Mouse (Mus musculus) heart, adult 18-20 months (tissue): ENCODE results near the gene Btbd17. TPM values are rescaled to one million over a fixed set of nuclear protein-coding genes. Genes with fewer than 3 reads are reported as not detected.
A peak's percentile ranks its signal among the peaks of the same experiment; 100 is the strongest.

ENCODE experiments used
- DNase-seq, 2 experiments: peaks; one replicate each; pipeline ENCODE4 v3.0.0; 2021 to 2022; ENCODE audit warnings: mixed read lengths in 1 of 2
- total RNA-seq, 2 experiments: library from RNA; stranded (reverse); gene quantifications; 2 replicates each; pipeline ENCODE4 v1.2.3; 2021

The Btbd17 gene
- total RNA-seq, 2 experiments from 2014 or later: not detected

DNA sequence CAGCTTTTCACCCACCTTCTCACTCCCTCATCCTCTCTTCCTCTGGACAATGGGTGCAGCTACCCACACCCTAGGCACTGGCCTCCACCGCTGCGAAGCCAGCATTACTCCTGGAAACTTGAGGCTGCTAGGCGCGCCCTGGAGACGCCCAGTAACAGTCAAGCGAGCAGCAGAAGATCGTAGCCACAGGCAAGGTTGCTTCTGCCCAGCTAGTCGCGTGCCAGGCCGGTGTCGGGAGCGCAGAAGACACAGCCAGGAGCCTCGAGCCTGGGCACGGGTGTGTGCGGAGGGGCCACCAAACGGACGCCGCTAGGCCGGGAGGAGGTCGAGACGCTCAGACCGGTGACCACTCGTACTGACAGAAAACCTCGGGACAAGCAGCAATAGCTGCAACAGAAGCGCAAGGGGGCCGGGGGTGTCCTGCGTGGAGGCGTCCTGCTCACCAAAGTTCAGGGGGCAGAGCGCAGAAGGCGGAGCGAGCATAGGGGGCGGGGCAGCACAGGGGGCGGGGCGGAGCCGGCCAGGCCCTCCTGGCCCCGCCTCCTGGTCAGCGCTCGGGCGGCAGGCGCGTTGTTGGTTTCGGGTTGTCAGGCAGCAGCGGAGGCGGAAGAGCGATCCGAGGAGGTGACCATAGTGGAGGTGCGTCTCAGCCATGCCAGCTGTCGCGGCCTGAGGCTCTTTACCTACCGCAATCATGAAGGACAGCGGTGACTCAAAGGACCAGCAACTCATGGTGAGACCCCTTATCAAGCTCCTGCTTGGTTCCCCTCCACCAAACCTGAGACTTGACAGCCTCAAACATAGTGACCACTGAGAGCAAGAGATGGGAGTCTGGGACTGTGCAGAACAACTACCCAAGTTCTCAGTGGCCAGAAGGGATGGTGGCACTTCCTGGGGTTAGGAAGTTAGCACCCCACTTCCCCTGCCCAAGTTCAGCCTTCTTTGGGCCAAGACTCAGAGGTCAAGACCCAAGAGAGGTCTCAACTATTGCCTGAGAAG lies 30.6 kb downstream of the Btbd17 start, which contains the start of gene Kif19a:
Gene Kif19a (plus strand): TSS at position 569 of the 999 bp plus-strand sequence.
- DNase-seq: peak; percentile 68 to 76

DNA sequence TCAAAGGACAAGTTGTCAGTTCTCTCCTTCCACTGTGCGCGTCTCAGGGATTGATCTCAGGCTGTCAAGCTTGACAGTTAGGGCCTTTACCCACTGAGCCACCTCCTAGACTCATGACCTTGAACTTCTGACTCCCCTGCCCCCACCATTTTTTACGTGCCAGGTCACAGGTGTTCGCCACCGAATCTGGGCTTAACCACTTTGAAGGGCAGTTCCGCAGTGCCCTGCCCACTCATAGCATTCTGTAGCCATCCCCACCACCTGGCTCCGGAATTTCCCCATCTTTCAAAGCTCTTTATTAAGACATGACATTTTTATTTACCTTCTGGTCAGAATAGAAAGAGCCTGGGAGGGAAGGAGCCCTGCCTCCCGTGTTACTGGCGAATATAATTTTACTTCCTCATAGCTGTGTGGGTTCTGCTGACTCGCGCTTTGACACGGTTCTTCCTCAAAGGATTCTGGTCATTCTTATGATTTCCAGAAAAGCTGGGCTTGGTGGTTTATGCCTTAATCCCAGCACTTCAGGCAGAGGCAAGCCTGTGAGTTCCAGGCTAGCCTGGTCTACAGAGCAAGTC lies 48.1 kb downstream of the Btbd17 start:
- peak in 1 of 2 experiments; percentile 17 for DNase-seq

DNA sequence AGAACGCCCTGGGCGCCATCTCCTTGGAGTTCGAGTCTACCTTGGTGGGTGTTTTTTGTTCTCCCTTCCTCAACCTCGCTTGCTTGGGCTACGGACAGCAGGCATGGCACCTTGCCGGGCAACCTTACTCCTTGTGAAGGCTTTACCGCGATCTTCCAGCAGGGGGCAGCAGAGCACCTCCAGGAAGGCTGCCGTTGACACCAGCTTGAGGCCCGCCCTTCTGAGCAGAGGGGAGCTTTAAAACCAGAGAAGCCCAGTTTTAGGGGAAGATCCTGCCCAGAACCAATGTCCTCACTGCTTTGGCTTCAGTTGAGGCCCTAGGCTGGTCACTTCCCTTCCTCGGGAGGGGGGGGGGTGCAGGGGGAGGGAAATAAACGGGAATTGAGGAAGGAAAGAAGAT lies 50.6 kb downstream of the Btbd17 start:
- DNase-seq: peak; percentile 86 to 97

DNA sequence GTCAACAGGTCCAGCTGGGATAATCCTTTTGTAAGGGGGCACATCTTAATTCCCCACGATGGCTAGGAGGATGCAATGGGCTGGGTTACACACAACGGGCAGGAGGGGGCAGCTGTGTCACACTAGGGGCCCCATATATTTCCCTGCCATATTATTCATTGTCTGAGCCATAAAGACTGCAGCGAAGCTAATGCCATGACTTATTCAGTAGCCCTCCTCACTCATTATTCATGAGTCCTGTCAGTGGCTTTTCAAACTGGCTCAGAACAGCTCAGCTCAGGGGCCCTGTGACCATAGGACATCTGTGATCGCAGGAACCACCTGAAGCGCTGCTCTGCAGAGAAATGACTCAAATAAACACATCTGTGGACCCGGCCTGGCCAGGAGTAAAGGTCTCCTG lies 54.3 kb downstream of the Btbd17 start:
- no peak for DNase-seq

Other genes starting within 250 kb of the Btbd17 start
- gene Rpl38, start 127.4 kb downstream of the Btbd17 start, total RNA-seq: 100 to 1,000 TPM; 681 to 698 TPM
- gene Ttyh2, start 120.5 kb downstream of the Btbd17 start, total RNA-seq: 1 to 10 TPM; 3.5 to 4.1 TPM
- under 1 TPM in 1 of 2 experiments, not detected in 1; 0.46 TPM for gene Dnaic2, start 68.5 kb downstream of the Btbd17 start, total RNA-seq
- gene Kif19a, start 30.6 kb downstream of the Btbd17 start, total RNA-seq: 1 to 10 TPM in 1 of 2 experiments, under 1 TPM in 1; 0.42 to 1.3 TPM
- not detected for gene Gpr142, start 3.0 kb upstream of the Btbd17 start, total RNA-seq
- 1 to 10 TPM; 5.1 to 7.5 TPM for gene Gprc5c, start 55.2 kb upstream of the Btbd17 start, total RNA-seq
- under 1 TPM; 0.62 to 0.98 TPM for gene Cd300a, start 94.1 kb upstream of the Btbd17 start, total RNA-seq
- under 1 TPM; 0.23 to 0.40 TPM for gene Cd300lb, start 138.4 kb upstream of the Btbd17 start, total RNA-seq
- gene Cd300c, start 173.2 kb upstream of the Btbd17 start, total RNA-seq: not detected
- gene Cd300ld, start 194.0 kb upstream of the Btbd17 start, total RNA-seq: 1 to 10 TPM in 1 of 2 experiments, under 1 TPM in 1; 0.95 to 1.7 TPM
- 1 to 10 TPM; 1.4 TPM for gene Cd300c2, start 205.9 kb upstream of the Btbd17 start, total RNA-seq
- not detected for gene Cd300ld2, start 220.2 kb upstream of the Btbd17 start, total RNA-seq
- gene Cd300ld4, start 231.1 kb upstream of the Btbd17 start, total RNA-seq: under 1 TPM in 1 of 2 experiments, not detected in 1; 0.80 TPM
- gene Cd300ld5, start 241.8 kb upstream of the Btbd17 start, total RNA-seq: 1 to 10 TPM; 4.8 to 5.6 TPM